Mouse (Mus musculus) liver, embryonic 14.5 days (tissue): Measurements from ENCODE around the gene Zfp646.
"Not testable (repeated sequence)": the region's sequence is repeated elsewhere in the genome, so short reads cannot be mapped to it uniquely, and the experiment has no call there.

Experiments used
- CTCF ChIP-seq: IDR thresholded peaks from 2 replicates; pipeline ENCODE4 v1.5.1; 2016; ENCODE audit warnings: antibody characterized with exemption, low read depth, control low read depth
- EP300 ChIP-seq: IDR thresholded peaks from 2 replicates; pipeline ENCODE4 v1.6.1; 2016; ENCODE audit warnings: antibody characterized with exemption, low read depth

GRCm38 (mm10) chr7:127840031-127840430 is 36.0 kb upstream of the Zfp646 start:
- TF ChIP-seq EP300, CTCF: not testable (repeated sequence)
